Mouse (Mus musculus) gastrocnemius, postnatal 14 days (tissue): ENCODE data around the gene Heatr5b. TPM values are rescaled to one million over a fixed set of nuclear protein-coding genes. Genes with fewer than 3 reads are reported as not detected.
A peak's percentile ranks its signal among the peaks of the same experiment; 100 is the strongest.

Experiments
- DNase-seq: peaks from one replicate; pipeline ENCODE4 v3.0.0; 2021; ENCODE audit warnings: mixed read lengths
- intact Hi-C: fragments of 180-260 bp; cut with DNase I; formaldehyde crosslinking; loops from one replicate; pipeline ENCODE4 v1.15.1; 2025; ENCODE audit warnings: low total_unique reads
- total RNA-seq, 2 experiments: library from RNA; stranded (reverse); gene quantifications; 2 replicates each; pipeline ENCODE4 v1.2.3; 2021

The Heatr5b gene
- total RNA-seq, 2 experiments from 2014 or later: 8.8 to 10.3 TPM

GRCm38 (mm10) chr17:78770932-78771331 lies 64.2 kb downstream of the Heatr5b start:
- no peak for DNase-seq
- intact Hi-C loops: no loop called here

GRCm38 (mm10) chr17:78769341-78769740 lies 65.8 kb downstream of the Heatr5b start:
- no peak for DNase-seq
- intact Hi-C loops: no loop called here

- DNase-seq: no peak
These were observed 66.2 kb downstream of the Heatr5b start for GRCm38 (mm10) chr17:78768937-78769336.

GRCm38 (mm10) chr17:78767546-78767945 lies 67.6 kb downstream of the Heatr5b start:
- DNase-seq: no peak
- intact Hi-C loops: no loop called here

More at GRCm38 (mm10) chr17:78768937-78769336, 66.2 kb downstream of the Heatr5b start:
- intact Hi-C loops: no loop called here

GRCm38 (mm10) chr17:78766084-78766483 lies 69.1 kb downstream of the Heatr5b start:
- DNase-seq: no peak
- intact Hi-C loops: no loop called here

- no peak for DNase-seq
- intact Hi-C loops: no loop called here
These were observed 71.9 kb downstream of the Heatr5b start for GRCm38 (mm10) chr17:78763272-78763671.

- intact Hi-C loops: no loop called here
- no peak for DNase-seq
These were observed 82.1 kb downstream of the Heatr5b start for GRCm38 (mm10) chr17:78752938-78753655.

GRCm38 (mm10) chr17:78752064-78752463 lies 83.1 kb downstream of the Heatr5b start:
- intact Hi-C loops: no loop called here
- no peak for DNase-seq

- intact Hi-C loops: no loop called here
- DNase-seq: no peak
These were observed 86.7 kb downstream of the Heatr5b start for GRCm38 (mm10) chr17:78748440-78748839.

- DNase-seq: no peak
- intact Hi-C loops: no loop called here
These were observed 96.7 kb downstream of the Heatr5b start for GRCm38 (mm10) chr17:78738416-78738815.

- intact Hi-C loops: no loop called here
- DNase-seq: no peak
These were observed 97.4 kb downstream of the Heatr5b start for GRCm38 (mm10) chr17:78737771-78738170.

GRCm38 (mm10) chr17:78737096-78737495 lies 98.1 kb downstream of the Heatr5b start, which contains the start of gene Strn:
TSS of gene Strn (minus strand) at chr17:78737196.
- intact Hi-C loops: no loop called here
- no peak for DNase-seq

- DNase-seq: peak; percentile 100
- intact Hi-C loops: no loop called here
These were observed 98.6 kb downstream of the Heatr5b start for GRCm38 (mm10) chr17:78736473-78736988.

- no peak for DNase-seq
- intact Hi-C loops: no loop called here
These were observed 99.3 kb downstream of the Heatr5b start for GRCm38 (mm10) chr17:78735731-78736472.

- intact Hi-C loops: no loop called here
- DNase-seq: no peak
These were observed 100.4 kb downstream of the Heatr5b start for GRCm38 (mm10) chr17:78734806-78735205.

- intact Hi-C loops: no loop called here
These were observed 103.1 kb downstream of the Heatr5b start for GRCm38 (mm10) chr17:78732056-78732455.

GRCm38 (mm10) chr17:78726746-78727449 lies 108.3 kb downstream of the Heatr5b start:
- DNase-seq: no peak
- intact Hi-C loops: no loop called here

More at GRCm38 (mm10) chr17:78732056-78732455, 103.1 kb downstream of the Heatr5b start:
- no peak for DNase-seq

- no peak for DNase-seq
- intact Hi-C loops: no loop called here
These were observed 110.6 kb downstream of the Heatr5b start for GRCm38 (mm10) chr17:78724461-78725055.

- DNase-seq: no peak
- intact Hi-C loops: no loop called here
These were observed 113.5 kb downstream of the Heatr5b start for GRCm38 (mm10) chr17:78721690-78722089.

- intact Hi-C loops: no loop called here
- no peak for DNase-seq
These were observed 116.1 kb downstream of the Heatr5b start for GRCm38 (mm10) chr17:78719086-78719485.
